Mouse (Mus musculus) hindbrain, embryonic 11.5 days (tissue): ENCODE measurements around the gene Eea1. TPM values are rescaled to one million over a fixed set of nuclear protein-coding genes. Genes with fewer than 3 reads are reported as not detected.

Source experiments
- ATAC-seq: fragments of 200-750 bp; cut with Nextera tagmentation; 2 replicates; pipeline ENCODE4 v1.8.0; 2017; ENCODE audit warnings: mild to moderate bottlenecking, moderate TSS enrichment, moderate library complexity; ENCODE audit not compliant: low FRiP score
- DNase-seq: peaks from one replicate; pipeline ENCODE4 v3.0.0-alpha.2; 2015; ENCODE audit warnings: low spot score
- H3K27ac ChIP-seq: fragments of 300-500 bp; sonication (generic); 2 replicates; pipeline ENCODE4 v1.5.1; 2014; ENCODE audit warnings: mild to moderate bottlenecking, low read depth, low read length
- H3K27me3 ChIP-seq: fragments of 300-500 bp; sonication (generic); 2 replicates; pipeline ENCODE4 v1.6.1; 2014; ENCODE audit warnings: mild to moderate bottlenecking, low read length, moderate library complexity, mixed read lengths; ENCODE audit not compliant: control insufficient read depth, insufficient read depth
- H3K36me3 ChIP-seq: fragments of 300-500 bp; sonication (generic); 2 replicates; pipeline ENCODE4 v1.6.1; 2014; ENCODE audit warnings: mild to moderate bottlenecking, low read length, moderate library complexity, mixed read lengths; ENCODE audit not compliant: control insufficient read depth, insufficient read depth
- H3K4me1 ChIP-seq: fragments of 300-500 bp; sonication (generic); replicated peaks from 2 replicates; pipeline ENCODE4 v1.6.1; 2014; ENCODE audit warnings: low read length, mixed read lengths; ENCODE audit not compliant: control insufficient read depth, insufficient read depth
- H3K4me2 ChIP-seq: fragments of 300-500 bp; sonication (generic); replicated peaks from 2 replicates; pipeline ENCODE4 v1.6.1; 2014; ENCODE audit warnings: mild to moderate bottlenecking, low read depth, low read length
- H3K4me3 ChIP-seq: fragments of 300-500 bp; sonication (generic); 2 replicates; pipeline ENCODE4 v1.5.1; 2014; ENCODE audit warnings: low read depth, low read length
- H3K9ac ChIP-seq: fragments of 300-500 bp; sonication (generic); 2 replicates; pipeline ENCODE4 v1.6.1; 2014; ENCODE audit warnings: low read depth, low read length
- H3K9me3 ChIP-seq: fragments of 300-500 bp; sonication (generic); 2 replicates; pipeline ENCODE4 v1.6.1; 2016; ENCODE audit warnings: low read length; ENCODE audit not compliant: control insufficient read depth
- WGBS: fragments of 180-500 bp; shearing (Covaris S2); extraction: QIAGEN DNeasy Blood & Tissue Kit; methylation state at CpG from one replicate; pipeline ENCODE4 v1.1.7; 2014; 5-methylcytosine and 5-hydroxymethylcytosine counted together
- polyA plus RNA-seq: library from polyadenylated mRNA; unstranded; fragments of >200 nt; fragmentation: Nextera tagmentation; extraction: Ambion mirVana; gene quantifications from 2 replicates; pipeline ENCODE4 v1.2.1, GENCODE M21; 2014

Gene Eea1
- polyA plus RNA-seq, 1 experiment from 2014 or later, result 18.4 TPM

GRCm38 (mm10) chr10:96090388-96090787 is 149.9 kb downstream of the Eea1 start:
- 89% methylated on average over 3 of the region's 3 CpGs for WGBS
- Histone ChIP-seq H3K27ac (no peak overlapping the region), H3K4me2 (no peak overlapping the region), H3K36me3 (no peaks in the 10 kb centered on the region), H3K4me1 (no peaks in the 10 kb centered on the region), H3K4me3 (no peak overlapping the region), H3K9me3 (no peaks in the 10 kb centered on the region), H3K9ac (no peak overlapping the region), H3K27me3 (no peaks in the 10 kb centered on the region)
- DNase-seq (no peak), ATAC-seq (no peak)

GRCm38 (mm10) chr10:96093890-96094531 is 153.6 kb downstream of the Eea1 start:
- WGBS, result 46% methylated on average over 2 of the region's 2 CpGs
- no peaks in the 10 kb centered on the region for H3K4me1 ChIP-seq
- ATAC-seq (no peak), DNase-seq (no peak)
- no peak overlapping the region for H3K4me3 ChIP-seq
- H3K36me3 ChIP-seq, result no peaks in the 10 kb centered on the region
- H3K27ac ChIP-seq, result no peak overlapping the region
- no peaks in the 10 kb centered on the region for H3K27me3 ChIP-seq
- H3K9me3 ChIP-seq, result no peaks in the 10 kb centered on the region
- no peak overlapping the region for H3K4me2 ChIP-seq
- H3K9ac ChIP-seq, result no peak overlapping the region

- Histone ChIP-seq H3K27ac (no peak overlapping the region), H3K36me3 (no peaks in the 10 kb centered on the region), H3K9ac (no peak overlapping the region), H3K9me3 (no peaks in the 10 kb centered on the region), H3K4me1 (no peaks in the 10 kb centered on the region), H3K27me3 (no peaks in the 10 kb centered on the region), H3K4me3 (no peak overlapping the region), H3K4me2 (no peak overlapping the region)
- 77% methylated on average over 2 of the region's 2 CpGs for WGBS
- ATAC-seq (no peak), DNase-seq (no peak)
Observed at GRCm38 (mm10) chr10:96094559-96094958, 154.1 kb downstream of the Eea1 start.

Other genes starting within 250 kb of the Eea1 start
- not detected in 2 replicates for gene Gm33543, start 97.7 kb upstream of the Eea1 start, polyA plus RNA-seq
- gene Gm5426, start 196.0 kb downstream of the Eea1 start, polyA plus RNA-seq, result not detected in 2 replicates